Mouse (Mus musculus) common myeloid progenitor, adult 5-6 weeks (primary cell): ENCODE measurements around the gene Nmb. TPM values are rescaled to one million over a fixed set of nuclear protein-coding genes. Genes with fewer than 3 reads are reported as not detected.

Experiments used
- ATAC-seq: replicated peaks from 2 replicates; pipeline ENCODE4 v1.8.0; 2016; ENCODE audit warnings: low read depth, mild to moderate bottlenecking, moderate TSS enrichment, inconsistent platforms; ENCODE audit not compliant: poor library complexity, severe bottlenecking
- total RNA-seq: library from RNA; stranded (forward); fragments of 200-1000, 187-1606 nt; gene quantifications from 2 replicates; pipeline ENCODE4 v1.2.3, GENCODE M21; 2017

The Nmb gene
- total RNA-seq, 1 experiment from 2014 or later, result not detected

DNA sequence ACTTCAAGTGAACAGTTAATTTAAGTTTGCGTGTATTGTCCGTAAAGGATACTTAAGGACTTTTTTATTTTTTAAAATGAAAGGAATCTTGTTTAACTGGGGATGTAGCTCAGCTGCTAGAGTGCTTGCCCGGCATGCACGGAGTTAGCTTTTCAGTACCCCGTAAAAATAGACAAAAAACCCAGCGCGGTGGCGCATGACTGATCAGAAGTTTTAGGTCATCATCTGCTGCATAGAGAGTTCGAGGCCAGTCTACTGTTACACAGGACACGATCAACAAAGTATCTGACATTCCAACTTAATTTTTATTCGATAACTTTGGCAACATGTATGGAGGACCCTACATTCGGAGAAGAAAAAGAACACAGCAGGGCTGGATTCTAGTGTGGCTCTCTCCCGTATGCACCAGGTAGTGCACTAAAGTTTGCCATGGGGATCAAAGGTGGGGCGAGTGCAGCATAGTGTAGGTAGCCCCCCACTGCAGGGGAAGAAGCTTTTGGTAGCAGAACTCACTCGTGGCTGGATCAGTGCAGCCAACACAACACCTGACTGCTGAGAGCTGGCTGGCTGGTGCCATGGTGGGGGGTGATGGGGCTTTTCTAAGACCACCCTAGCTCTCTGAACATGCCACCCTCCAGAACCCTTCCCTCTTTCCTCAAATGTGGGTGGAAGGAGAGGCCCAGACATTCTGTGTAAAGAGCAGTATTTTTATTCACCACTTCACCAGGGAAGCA lies 3.2 kb downstream of the Nmb start:
- ATAC-seq, result no peak

DNA sequence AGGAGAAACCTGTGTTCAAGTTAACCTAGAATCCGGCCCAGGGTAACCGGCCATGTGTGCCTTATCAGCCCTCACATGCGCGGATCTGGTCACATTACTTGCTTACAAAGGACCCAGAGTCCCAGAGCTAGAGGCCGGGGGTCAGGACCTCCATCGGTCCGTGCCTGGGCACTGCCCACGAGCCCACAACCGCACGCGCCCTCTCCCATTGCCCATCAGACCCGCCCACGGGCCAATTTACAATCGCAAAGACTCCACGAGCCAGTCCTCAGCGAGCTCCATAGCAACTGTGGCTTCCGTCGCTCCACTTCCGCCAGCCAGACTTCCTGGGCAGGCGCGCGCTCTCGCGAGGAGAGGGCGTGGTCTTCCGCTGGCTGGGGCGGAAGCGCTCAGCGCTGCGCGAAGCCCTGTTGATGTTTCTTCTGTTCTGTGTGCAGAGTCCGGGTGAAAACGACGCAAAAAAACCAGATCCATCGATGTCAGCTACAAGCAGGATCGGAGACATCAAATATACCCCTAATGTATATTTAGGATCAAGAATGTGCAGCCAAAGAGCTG lies 3.9 kb downstream of the Nmb start, which contains the start of gene Wdr73:
Gene Wdr73, minus strand, starts transcription at position 326 of the 558 bp plus-strand sequence.
- ATAC-seq, result peak; percentile 96

DNA sequence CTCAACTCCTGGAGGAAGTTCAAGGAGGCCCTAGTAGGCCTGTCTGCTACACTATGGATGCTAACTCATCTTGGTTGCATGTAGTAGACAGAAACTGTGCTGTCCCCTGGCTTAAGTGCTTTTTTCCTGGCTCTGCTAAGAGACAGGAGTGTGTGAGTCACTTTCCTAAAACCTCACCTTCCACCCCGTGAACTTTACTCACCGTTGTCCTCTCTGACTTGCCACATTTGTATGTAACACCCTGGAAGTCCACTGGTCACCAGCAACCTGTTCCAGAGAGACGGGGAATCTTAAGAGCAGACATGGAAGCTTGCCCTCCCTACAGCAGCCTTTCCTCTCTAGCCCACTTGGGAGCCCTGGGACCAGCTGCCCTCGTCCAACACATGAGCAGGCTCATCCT lies 7.2 kb downstream of the Nmb start:
- ATAC-seq, result no peak

DNA sequence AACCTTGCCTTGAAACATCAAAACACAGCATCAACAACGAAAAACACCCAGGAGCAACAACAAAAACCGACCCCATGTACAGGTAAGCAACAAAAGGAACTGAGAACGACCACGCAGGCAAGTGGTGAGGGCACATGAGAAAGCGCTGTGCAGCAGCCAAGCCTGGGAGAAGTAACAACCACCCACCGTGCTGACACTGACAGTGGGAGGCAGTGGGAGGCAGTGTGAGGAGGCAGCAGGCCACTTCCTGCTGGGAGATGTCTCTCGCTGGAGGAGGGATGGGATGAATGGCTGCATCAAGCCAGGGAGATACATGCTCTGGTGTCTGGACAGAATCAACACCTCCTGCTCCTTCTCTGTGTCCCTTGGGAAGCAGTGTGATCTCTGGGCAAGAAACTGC lies 7.7 kb downstream of the Nmb start:
- ATAC-seq, result no peak

DNA sequence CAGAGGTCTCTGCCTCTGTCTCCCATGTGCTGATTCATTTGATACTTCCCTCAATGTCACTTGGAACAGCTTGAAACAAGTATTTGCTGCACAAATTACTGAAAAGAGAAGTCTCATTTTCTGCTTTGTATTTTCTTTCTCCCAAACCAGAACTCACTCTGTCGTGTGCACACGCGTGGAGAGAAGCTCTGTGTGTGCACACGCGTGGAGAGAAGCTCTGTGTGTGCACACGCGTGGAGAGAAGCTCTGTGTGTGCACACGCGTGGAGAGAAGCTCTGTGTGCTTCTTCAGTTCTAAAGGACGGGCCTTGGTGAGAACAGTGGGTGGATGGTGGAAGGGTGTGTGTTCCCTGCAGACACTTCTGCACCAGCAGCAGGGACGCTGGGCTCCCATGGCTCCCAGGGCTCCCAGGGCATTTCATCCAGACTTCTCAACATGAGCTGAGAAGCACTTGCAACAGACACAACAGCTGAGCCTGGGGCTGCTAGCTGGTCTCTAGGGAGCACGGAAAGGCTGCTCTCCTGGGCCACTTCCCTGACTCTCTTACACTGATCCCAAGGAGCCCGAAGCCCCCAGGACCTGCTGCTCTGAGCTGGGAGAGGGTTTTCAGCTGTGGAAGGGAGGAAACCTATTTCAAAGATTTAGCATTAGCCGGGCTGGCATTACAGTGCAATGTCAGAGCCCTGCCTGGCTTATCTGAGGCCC lies 9.9 kb downstream of the Nmb start:
- ATAC-seq, result no peak

DNA sequence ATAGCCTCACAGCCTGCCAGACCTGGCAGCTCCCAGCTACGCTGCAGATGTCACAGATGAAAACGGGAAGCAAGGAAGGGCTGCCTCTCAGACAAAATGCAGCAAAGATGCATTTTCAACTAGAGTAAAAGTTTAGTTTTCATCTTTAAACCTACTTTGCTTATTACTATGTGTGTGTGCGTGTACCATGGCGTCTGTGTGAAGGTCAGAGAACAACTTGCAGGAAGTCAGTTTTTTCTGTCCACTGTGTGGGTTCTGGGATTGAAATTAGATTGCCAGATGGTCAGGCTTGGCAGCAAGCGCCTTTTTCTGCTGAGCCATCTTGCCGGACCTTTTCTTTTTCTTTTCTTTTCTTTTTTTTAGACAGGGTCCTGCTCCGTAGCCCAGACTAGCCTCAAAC lies 10.7 kb downstream of the Nmb start:
- no peak for ATAC-seq

DNA sequence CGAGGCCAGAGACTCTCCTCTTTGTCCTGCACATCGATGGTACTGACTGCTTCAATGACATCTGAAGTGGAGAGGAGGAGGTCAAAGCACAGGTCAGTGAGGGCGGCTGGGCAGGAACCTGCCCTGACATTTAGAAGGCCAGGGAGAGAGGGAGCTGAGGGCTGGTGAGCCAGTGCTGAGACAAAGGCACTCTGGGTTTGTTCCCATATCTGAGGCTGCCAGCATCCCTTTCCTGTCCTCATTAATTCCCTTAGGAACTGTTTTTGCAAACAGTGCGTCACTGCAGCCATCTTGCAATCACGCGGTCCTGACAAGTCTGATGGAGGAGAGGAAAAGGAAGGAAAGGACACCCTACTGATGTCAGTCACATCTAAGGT lies 11.1 kb downstream of the Nmb start:
- no peak for ATAC-seq

DNA sequence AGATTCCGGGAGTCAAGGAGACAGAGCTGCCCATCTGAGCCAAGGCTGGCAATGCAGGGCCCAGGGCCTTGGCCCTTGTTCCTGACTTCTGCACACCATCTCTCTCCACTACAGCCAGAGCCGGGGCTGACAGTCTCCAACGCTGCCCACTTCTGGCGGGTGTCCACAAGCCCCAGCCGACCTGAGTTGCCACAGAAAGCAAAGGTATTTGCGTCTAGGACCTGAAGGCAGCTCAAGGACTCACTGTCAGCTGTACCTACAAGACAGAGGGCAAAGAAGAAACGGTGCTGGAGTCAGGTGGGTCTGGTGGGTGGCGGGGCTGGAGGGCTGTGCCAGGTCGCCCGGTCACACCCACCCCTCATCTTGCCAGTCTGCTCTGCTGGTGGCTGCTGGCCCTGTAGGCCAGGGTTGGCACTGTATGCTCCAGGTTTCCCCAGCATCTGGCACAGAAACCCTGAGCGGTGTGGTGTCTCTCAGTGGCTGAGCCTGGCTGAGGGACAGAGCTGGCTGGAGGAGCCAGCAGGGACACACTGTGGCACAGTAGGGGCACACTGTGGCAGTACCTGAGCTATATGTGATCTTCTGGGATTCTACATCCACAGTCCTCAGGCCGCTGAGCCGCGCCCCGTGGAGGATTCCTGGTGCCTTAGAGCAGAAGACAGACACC lies 11.7 kb downstream of the Nmb start:
- ATAC-seq, result no peak

DNA sequence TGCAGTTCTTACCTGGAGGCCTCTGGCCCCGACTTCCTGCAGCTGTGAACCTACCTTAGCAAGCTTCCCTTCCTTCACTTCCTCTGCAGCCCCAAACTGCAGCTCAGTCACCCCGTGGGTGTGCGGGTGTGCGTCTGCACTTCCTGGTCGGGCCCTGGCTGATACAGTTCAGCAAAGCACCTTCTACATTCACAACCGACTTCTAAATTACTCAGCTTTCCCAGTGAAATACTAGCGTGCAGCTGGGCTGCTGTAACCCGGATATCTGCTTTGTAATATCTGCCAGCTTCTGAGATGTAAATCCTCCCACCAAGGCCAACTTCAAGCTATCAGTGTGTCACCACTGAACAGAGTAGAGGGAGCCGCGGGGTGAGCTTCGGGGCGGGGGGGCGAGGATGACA lies 15.0 kb downstream of the Nmb start:
- ATAC-seq, result peak; percentile 46

DNA sequence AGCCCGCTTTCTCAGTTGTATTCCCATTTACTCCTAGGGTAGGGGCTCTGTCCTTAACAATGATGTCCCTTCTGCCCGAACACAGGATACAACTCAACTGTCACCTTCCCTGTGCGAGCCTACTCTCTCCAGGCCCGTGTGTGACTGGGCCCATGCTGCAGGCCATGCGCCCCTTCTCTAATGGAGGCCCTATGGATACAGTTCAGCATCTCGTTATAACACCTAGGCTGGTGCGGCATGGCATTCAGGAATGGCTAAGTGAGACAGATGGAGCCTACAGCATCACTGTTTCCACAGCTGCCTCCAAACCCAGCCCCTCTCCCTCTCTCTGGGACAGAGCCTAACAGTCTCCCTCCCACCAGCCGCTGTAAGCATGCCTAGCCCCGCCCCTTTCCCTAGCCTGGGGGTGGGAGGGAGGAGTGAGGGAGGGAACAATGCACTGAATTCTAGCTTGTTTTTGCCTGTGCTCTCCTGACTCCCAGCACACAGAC lies 15.8 kb downstream of the Nmb start:
- peak; percentile 64 for ATAC-seq

DNA sequence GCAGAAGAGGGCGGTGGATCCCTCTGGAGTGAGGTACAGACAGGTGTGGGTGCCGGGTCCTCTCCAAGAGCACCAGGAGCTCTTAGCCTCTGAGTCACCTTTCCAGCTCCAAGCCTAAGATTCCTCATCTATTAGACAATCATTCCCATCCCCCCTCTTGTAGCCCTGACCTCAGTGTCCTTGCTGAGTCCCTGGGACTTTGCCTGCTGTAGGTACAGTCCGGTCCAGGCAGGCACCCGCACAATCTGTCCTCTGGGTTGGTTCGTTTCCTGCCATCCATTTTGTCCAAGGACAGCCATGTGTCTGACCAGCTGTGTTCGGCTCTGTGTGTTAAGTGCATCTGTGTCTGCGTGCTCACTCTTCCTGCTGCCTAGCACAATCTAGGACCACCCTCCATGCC lies 16.3 kb downstream of the Nmb start:
- no peak for ATAC-seq

DNA sequence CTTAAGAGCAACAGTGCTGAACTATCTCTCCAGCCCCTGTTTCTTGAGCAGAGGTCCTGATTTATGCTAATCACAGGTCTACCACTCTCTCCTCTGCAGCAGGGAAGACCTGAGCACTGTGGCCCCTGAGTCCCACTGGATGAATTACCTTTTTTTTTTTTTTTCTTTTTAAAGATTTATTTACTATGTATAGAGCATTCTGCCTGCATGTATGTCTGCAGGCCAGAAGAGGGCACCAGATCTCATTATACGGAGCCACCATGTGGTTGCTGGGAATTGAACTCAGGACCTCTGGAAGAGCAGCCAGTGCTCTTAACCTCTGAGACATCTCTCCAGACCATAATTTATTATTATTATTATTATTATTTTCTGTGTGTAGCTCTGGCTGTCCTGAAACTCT lies 19.2 kb downstream of the Nmb start:
- ATAC-seq, result no peak

DNA sequence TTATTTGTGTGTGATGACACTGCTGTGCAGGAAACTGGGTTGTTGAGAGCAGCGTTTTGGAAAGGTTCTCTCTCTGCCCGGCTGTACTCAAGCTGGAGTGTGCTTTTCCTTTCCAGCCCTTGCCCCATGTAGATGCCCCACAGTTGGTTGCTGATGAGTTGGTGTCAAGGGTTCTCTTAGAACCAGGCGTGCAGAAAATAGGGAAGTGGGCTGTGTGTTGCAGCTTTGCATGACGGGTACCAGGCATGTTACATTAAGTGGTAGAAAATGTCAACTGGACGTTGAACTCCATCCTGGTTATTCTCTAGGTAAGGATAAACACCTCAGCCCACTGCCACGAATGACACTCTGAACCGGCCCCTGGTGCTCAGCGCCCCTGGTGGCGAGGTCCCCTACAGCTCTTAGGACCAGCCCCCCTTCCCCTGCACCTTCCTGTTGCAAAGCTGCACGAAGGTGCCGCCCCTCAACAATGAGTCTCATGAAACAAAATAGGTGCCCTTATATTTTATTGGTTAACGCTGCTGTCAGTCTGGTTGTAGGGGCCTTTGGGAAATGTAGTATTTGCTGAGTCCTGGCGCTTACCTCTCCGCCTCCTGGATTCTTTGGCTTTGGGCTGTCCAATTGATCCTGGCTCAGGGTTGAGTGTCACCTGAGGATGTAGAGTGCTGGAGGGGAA lies 21.9 kb downstream of the Nmb start:
- peak; percentile 97 for ATAC-seq

DNA sequence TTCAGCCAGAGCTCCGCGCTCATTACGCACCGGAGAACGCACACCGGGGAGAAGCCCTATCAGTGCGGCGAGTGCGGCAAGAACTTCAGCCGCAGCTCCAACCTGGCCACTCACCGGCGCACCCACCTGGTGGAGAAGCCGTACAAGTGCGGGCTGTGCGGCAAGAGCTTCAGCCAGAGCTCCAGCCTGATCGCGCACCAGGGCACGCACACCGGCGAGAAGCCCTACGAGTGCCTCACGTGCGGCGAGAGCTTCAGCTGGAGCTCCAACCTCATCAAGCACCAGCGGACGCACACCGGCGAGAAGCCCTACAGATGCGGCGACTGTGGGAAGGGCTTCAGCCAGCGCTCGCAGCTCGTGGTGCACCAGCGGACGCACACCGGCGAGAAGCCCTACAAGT lies 29.1 kb downstream of the Nmb start:
- no peak for ATAC-seq

DNA sequence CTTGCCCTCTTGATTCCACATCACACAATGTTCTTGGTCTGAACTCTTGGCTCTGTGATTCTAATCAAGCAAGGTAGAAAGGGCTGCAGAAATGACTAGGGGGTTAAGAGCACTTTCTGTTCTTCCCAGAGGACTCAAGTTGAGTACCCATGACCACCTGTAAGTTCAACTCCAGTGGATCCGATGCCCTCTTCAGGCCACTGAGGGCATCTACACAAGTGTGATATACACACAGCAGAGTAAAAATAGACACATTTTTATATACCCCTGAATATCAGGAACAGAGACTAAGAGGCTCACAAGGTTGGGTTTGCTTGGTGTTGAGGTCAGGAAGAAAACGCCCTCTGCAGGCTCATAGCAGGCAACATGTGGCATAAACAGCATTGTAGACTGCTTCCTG lies 31.2 kb downstream of the Nmb start:
- no peak for ATAC-seq

DNA sequence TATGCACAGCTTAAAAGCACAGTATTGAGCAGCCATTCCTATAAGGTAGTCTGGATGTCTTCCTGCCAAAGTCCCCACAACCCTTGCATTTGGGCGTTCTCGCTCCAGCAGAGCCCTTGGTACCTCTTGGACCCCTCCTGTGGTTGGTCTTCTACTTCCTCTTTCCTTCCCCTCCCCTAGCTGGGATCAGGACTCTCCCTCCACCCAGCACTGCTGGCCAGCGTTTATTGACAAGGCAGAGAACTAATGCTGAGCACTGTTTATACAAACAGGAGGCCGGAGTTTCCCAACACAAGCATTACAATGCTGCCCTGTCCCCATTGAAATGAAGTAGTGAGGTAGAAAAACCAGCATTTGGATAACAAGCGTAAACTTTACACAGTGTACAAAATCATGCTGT lies 31.8 kb downstream of the Nmb start:
- peak; percentile 83 for ATAC-seq

DNA sequence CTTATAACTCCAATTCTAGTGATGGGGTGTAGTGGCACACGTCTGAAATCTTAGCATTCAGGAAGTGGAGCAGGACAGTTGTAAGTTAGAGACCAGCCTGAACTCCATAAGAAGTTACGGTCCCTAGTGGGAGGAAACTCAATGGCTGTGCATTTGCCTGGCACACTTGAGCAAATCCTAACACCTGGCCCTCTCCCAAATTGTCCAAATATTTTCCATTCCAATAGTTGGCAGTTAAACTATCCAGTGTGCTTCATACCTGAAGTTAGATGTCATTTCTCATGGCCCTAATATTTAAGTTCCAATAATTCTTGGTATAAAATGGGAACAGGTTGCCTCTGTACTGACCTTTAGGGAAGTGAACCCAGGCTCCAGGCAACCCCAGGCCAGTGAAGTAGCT lies 36.2 kb downstream of the Nmb start:
- no peak for ATAC-seq

DNA sequence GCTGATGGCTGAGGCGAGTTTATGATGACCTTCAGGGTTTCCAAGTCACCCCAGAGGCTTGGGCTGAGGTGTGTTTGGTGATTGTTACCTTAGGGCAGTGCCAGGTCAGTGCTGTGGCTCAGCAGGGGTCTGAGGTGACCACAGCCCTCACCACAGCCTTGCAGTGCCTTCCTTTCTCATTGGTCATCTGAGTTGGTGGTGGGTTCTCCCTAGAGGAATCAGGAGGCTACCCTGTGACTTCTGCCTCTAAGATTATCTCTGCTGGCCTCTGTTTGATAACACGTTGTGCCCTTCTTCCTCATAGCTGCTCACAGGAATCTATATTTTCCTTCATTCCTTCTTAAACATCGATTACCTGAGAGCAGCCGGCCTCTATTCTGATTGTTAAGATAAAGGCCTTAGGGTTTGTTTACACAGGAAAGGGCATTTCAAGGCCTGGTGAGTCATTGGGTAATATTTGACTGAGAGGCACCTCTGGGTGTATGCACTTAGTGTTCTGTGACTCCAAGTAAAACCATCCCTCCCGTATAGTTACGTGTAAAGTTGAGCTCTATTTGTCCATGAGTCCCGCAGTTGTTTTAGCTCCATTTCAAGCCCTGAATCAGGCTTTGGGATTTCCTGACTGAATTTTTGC lies 38.2 kb downstream of the Nmb start:
- no peak for ATAC-seq

DNA sequence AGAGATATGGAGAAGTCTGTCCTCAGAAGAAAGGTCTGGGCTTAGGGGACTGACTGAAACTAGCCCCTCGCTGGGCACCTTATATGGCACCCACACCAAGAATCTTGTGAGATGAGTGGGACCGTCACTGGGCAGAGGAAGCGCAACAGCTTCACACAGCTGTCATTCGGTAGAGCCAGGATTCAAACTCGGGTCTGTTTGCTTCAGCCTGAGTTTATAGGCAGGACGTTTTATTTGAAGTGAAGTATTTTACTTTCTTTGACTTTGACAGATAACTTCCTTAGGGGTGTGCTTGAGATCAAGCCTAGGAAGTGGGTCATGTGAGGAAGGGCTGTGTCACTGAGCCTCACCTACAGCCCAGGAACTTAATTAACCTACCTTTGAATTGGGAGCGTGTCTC lies 39.4 kb downstream of the Nmb start:
- no peak for ATAC-seq

DNA sequence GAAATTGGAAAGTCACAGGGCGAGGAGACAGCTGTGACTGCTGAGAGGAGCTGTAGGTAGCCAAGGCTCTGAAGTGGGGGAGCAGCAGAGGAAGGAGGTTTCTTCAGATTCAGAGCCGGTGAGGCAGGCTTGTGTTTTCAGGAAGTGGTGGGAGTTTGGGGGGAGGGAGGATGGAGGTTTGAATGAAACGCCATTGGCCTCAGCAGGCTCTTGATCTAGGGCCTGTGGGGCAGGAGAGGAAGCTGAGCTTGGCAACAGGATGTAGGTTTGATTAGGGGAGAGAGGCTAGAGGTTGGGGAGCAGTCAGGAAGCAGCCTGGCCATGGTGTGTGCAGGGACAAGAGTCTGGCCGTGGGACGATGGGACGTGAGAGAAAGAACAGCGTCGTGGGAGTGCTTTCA lies 40.0 kb downstream of the Nmb start:
- ATAC-seq, result peak; percentile 77
